Mouse (Mus musculus) testis, adult 2 months (tissue): ENCODE data around the gene Prpf38b.

Source experiments
- CTCF ChIP-seq: fragments of 200-500 bp; IDR thresholded peaks from 2 replicates; pipeline ENCODE4 v1.5.1; 2012; ENCODE audit warnings: low read depth, mild to moderate bottlenecking, inconsistent platforms, low read length, moderate library complexity; ENCODE audit not compliant: control insufficient read depth, insufficient read depth, insufficient replicate concordance
- POLR2A ChIP-seq: fragments of 200-500 bp; IDR thresholded peaks from 2 replicates; pipeline ENCODE4 v1.6.1; 2012; ENCODE audit warnings: low read depth, mild to moderate bottlenecking, inconsistent platforms, low read length, moderate library complexity; ENCODE audit not compliant: control insufficient read depth

- no peak for TF ChIP-seq POLR2A
- no peak for TF ChIP-seq CTCF
Observed at GRCm38 (mm10) chr3:108883067-108883466, 28.5 kb downstream of the Prpf38b start.
